Mouse (Mus musculus) heart, postnatal 4 days (tissue): ENCODE data around the gene Fam163b. TPM values are rescaled to one million over a fixed set of nuclear protein-coding genes. Genes with fewer than 3 reads are reported as not detected.

Experiments
- DNase-seq: peaks from one replicate; pipeline ENCODE4 v3.0.0; 2021
- total RNA-seq, 2 experiments: library from RNA; stranded (reverse); gene quantifications; 2 replicates each; pipeline ENCODE4 v1.2.3; 2021

Fam163b gene
- total RNA-seq, 2 experiments from 2014 or later: 0.55 to 0.65 TPM

GRCm38 (mm10) chr2:27128990-27129389, 13.3 kb downstream of the Fam163b start:
- DNase-seq: no peak

- DNase-seq: no peak
Measured at GRCm38 (mm10) chr2:27126496-27126895, 15.8 kb downstream of the Fam163b start.

GRCm38 (mm10) chr2:27125979-27126378, 16.3 kb downstream of the Fam163b start:
- DNase-seq: peak; percentile 77

- no peak for DNase-seq
Measured at GRCm38 (mm10) chr2:27123121-27123520, 19.2 kb downstream of the Fam163b start.

GRCm38 (mm10) chr2:27122578-27122977, 19.7 kb downstream of the Fam163b start:
- no peak for DNase-seq

- DNase-seq: peak; percentile 32
Measured at GRCm38 (mm10) chr2:27121626-27122355, 20.5 kb downstream of the Fam163b start.

GRCm38 (mm10) chr2:27120241-27120641, 22.1 kb downstream of the Fam163b start:
- peak; percentile 87 for DNase-seq

- no peak for DNase-seq
Measured at GRCm38 (mm10) chr2:27119766-27120165, 22.5 kb downstream of the Fam163b start.

GRCm38 (mm10) chr2:27118452-27118851, 23.8 kb downstream of the Fam163b start:
- DNase-seq: no peak

GRCm38 (mm10) chr2:27114169-27114568, 28.1 kb downstream of the Fam163b start:
- no peak for DNase-seq

- no peak for DNase-seq
Measured at GRCm38 (mm10) chr2:27112585-27112984, 29.7 kb downstream of the Fam163b start.

GRCm38 (mm10) chr2:27109052-27109451, 33.2 kb downstream of the Fam163b start:
- no peak for DNase-seq

GRCm38 (mm10) chr2:27108144-27108543, 34.1 kb downstream of the Fam163b start:
- DNase-seq: no peak

- no peak for DNase-seq
Measured at GRCm38 (mm10) chr2:27106816-27107215, 35.5 kb downstream of the Fam163b start.

- DNase-seq: no peak
Measured at GRCm38 (mm10) chr2:27103554-27103953, 38.7 kb downstream of the Fam163b start.

- DNase-seq: peak; percentile 76
Measured at GRCm38 (mm10) chr2:27097776-27098175, 44.5 kb downstream of the Fam163b start.

GRCm38 (mm10) chr2:27097241-27097656, 45.0 kb downstream of the Fam163b start:
- no peak for DNase-seq

GRCm38 (mm10) chr2:27096341-27096981, 45.8 kb downstream of the Fam163b start:
- no peak for DNase-seq

GRCm38 (mm10) chr2:27095178-27095577, 47.1 kb downstream of the Fam163b start:
- no peak for DNase-seq

GRCm38 (mm10) chr2:27089238-27089637, 53.1 kb downstream of the Fam163b start:
- DNase-seq: no peak

- no peak for DNase-seq
Measured at GRCm38 (mm10) chr2:27088700-27089099, 53.6 kb downstream of the Fam163b start.

- DNase-seq: peak; percentile 86
Measured at GRCm38 (mm10) chr2:27088071-27088644, 54.1 kb downstream of the Fam163b start.

GRCm38 (mm10) chr2:27087581-27087980, 54.7 kb downstream of the Fam163b start:
- DNase-seq: no peak
